Mouse (Mus musculus): ENCODE results near the gene Sirt1. TPM values are rescaled to one million over a fixed set of nuclear protein-coding genes. Genes with fewer than 3 reads are reported as not detected.

The Sirt1 gene
- polyA plus RNA-seq, 1 experiment from 2014 or later: 4.7 TPM

DNA sequence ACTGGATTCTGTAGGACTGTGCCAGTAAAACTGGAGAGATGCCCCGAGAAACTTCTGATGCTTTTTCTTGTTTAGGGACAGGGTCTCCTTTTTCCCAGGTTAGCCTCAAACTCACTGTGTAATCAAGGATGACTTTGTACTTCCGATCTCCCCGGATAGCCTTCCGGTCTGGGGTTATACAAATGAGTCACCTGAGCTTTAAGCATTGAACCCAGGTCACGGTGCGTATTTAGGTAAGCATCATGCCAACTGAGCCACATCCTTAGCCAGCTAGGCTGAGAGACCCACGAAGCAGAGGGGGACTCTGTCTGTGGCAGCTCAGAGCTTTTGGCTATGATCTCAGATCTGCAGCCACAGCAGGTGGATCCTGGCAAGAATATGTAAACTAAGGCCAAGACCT is 30.8 kb downstream of the Sirt1 start:
- Histone ChIP-seq H3K27ac (replicated peaks) (no peak overlapping the region), H3K4me2 (no peak overlapping the region), H3K27me3 (replicated peaks) (no peaks in the 10 kb centered on the region), H3K4me1 (no peaks in the 10 kb centered on the region), H3K36me3 (no peaks in the 10 kb centered on the region), H3K9ac (replicated peaks) (no peak overlapping the region), H3K9me3 (replicated peaks) (no peaks in the 10 kb centered on the region), H3K4me3 (replicated peaks) (no peak overlapping the region)
- no peak for ATAC-seq (ENCODE audit: low FRiP score)
- 89% methylated on average over 7 of the region's 7 CpGs for WGBS

DNA sequence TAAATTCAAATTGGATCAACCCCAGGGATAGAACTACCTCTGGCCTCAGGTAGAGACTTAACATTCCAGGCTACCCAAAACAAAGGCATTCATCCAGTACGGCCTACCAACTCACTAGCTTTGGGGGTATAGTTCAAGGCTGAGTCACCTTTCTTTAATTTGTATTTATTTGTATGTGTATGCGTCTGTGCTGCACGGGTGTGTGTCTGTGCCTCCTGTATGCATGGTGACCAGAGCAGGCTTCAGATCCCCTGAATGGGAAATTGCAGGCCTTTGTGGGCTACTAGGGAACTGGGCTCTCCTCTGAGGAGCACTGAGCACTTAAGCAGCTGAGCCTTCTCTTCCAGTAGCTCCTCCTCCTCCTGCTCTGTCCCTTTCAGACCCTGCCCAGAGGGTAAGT is 33.2 kb downstream of the Sirt1 start:
- Histone ChIP-seq H3K4me1 (no peaks in the 10 kb centered on the region), H3K27ac (replicated peaks) (no peak overlapping the region), H3K27me3 (replicated peaks) (no peaks in the 10 kb centered on the region), H3K9ac (replicated peaks) (no peak overlapping the region), H3K4me3 (replicated peaks) (no peak overlapping the region), H3K36me3 (no peaks in the 10 kb centered on the region), H3K9me3 (replicated peaks) (no peaks in the 10 kb centered on the region), H3K4me2 (no peak overlapping the region)
- 63% methylated on average over 3 of the region's 3 CpGs for WGBS
- no peak for ATAC-seq (ENCODE audit: low FRiP score)

DNA sequence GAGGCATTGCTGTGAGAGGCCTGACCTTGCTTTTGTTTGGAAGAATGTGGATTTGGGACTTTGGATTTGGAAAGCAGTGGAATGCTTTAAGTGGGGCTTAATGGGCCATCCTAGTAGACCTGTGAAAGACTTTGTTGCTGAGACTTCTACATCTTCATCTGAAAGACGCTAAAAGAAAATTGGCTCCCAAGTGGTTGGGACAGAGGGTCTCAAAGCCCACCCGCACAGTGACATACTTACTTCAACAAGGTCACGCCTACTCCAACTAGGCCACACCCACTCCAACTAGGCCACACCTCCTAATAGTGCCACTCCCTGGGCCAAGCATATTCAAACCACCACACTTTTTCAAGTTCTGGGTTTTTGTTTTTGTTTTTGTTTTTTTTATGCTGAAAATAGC is 36.8 kb downstream of the Sirt1 start:
- H3K4me2 ChIP-seq: no peak overlapping the region
- ATAC-seq (ENCODE audit: low FRiP score): no peak
- H3K27ac ChIP-seq (replicated peaks): no peak overlapping the region
- 91% methylated on average over 3 of the region's 3 CpGs for WGBS
- no peaks in the 10 kb centered on the region for H3K27me3 ChIP-seq (replicated peaks)
- no peak overlapping the region for H3K9ac ChIP-seq (replicated peaks)
- H3K4me1 ChIP-seq: no peaks in the 10 kb centered on the region
- H3K4me3 ChIP-seq (replicated peaks): no peak overlapping the region
- H3K36me3 ChIP-seq: no peaks in the 10 kb centered on the region
- no peaks in the 10 kb centered on the region for H3K9me3 ChIP-seq (replicated peaks)

DNA sequence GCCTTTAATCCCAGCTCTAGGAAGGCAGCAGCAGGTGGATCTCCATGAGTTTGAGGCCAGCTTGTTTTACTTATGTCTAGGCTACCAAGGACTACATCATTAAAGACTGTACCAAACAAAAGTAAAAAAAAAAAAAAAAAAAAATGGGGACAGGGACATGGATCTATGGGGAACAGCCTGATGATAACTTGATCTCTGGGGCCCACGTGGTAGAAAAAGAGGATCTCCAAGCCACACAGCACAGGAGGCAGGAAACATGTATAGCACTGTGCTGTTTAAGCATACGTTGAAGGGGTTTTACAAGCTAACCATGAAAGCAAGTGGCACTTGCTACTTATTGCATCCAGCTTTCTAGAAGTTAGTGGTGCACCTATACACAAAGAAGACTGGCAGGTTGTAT is 40.2 kb downstream of the Sirt1 start:
- Histone ChIP-seq H3K4me3 (replicated peaks) (no peak overlapping the region), H3K27ac (replicated peaks) (no peak overlapping the region), H3K36me3 (no peaks in the 10 kb centered on the region), H3K4me2 (no peak overlapping the region), H3K27me3 (replicated peaks) (no peaks in the 10 kb centered on the region), H3K4me1 (peaks cover 20% of the 10 kb centered on the region), H3K9me3 (replicated peaks) (no peaks in the 10 kb centered on the region), H3K9ac (replicated peaks) (no peak overlapping the region)
- no peak for ATAC-seq (ENCODE audit: low FRiP score)
- 79% methylated on average over 2 of the region's 2 CpGs for WGBS

DNA sequence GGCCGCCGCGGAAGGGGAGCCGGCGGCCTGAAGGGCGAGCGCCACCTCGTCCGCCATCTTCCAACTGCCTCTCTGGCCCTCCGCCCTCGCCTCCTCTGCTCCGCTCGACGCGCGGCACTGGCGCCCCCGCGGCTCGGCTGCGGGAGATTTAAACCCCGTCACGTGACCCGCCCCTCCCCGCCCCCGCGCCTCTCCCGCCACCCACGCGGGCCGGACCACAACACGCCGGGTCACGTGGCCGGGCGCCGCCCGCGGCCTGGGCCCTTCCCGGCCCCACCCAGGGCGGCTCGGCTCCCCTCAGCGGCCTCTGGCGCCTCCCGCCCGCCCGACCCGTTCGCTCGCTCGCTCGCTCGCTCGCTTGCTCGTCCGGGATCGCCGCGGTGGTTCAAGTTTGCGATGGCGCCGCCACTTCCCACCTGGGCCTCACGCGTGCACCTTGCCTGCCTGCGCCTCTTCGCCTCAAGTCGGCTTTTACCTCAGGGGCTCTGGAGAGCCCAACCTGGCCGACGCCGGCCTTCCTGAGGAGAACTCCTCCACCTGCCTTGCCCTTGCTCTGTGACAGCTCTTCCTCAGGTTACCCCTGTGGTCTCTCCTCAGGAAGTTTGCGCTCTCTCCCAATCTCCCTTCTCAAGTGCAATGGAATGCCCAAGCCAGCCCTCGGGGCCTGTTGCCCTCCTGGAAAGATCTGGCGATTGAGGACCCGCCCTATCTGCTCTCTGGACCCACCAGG is 42.4 kb downstream of the Sirt1 start:
- Histone ChIP-seq H3K36me3 (peaks cover 4% of the 10 kb centered on the region; the same call in 1 of the 2 replicates), H3K27me3 (replicated peaks) (no peaks in the 10 kb centered on the region), H3K9me3 (replicated peaks) (no peaks in the 10 kb centered on the region), H3K27ac (replicated peaks) (peak overlapping the region; percentile 90), H3K4me3 (replicated peaks) (peak overlapping the region; percentile 78), H3K9ac (replicated peaks) (peak overlapping the region; percentile 93), H3K4me1 (peaks cover 26% of the 10 kb centered on the region), H3K4me2 (peak overlapping the region; percentile 71)
- WGBS: under 1% methylated on average over 71 of the region's 74 CpGs
- ATAC-seq (ENCODE audit: low FRiP score): peak; percentile 97

DNA sequence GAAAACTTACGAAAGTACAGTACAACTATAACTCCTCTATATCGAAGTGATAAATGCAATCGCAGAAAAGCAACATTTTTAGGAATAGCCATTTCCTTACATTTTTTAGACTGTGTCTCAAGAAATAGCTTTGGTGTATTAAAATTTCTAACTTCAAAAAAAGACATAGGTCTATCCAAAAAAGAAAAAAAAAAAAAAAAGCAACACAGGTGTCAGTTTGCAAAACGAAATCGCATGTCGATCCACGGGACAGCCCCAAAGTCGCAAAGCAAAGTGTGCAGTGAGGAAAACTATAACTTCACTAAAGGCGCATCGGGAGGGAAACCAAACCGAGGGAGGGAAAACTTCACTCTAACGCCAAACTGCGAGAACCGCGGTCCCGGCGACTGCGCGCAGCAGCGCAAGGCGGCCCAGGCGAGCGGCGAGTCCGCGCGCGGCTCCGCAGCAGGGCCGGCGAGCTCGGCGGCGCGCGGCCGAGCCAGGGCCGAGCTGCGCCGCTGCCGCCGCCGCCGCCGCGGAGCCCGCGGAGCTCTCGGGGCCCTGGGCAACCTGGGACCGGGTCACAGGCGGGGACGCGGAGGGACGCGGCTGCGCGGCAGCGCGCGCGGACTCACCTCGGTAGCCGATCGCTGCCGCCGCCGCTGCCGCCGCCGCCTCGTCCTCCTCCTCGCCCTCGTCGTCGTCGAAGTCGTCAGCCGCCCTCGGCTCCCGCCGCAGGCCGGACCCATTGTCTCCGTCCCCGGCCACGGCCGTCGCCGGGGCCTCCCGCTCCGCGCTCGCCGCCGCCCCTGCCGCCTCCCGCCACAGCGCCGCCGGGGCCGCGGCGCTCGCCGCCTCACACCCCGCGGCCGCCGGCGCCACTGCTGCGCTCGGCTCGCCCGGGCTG is 43.3 kb downstream of the Sirt1 start:
- no peaks in the 10 kb centered on the region for H3K27me3 ChIP-seq (replicated peaks)
- peak overlapping the region; percentile 78 for H3K4me3 ChIP-seq (replicated peaks)
- WGBS: under 1% methylated on average over 76 of the region's 113 CpGs
- H3K27ac ChIP-seq (replicated peaks): peak overlapping the region; percentile 90
- peak overlapping the region; percentile 93 for H3K9ac ChIP-seq (replicated peaks)
- H3K4me2 ChIP-seq: peak overlapping the region; percentile 71
- H3K9me3 ChIP-seq (replicated peaks): no peaks in the 10 kb centered on the region
- ATAC-seq (ENCODE audit: low FRiP score): peak; percentile 83
- H3K4me1 ChIP-seq: peaks cover 26% of the 10 kb centered on the region
- peaks cover 10% of the 10 kb centered on the region for H3K36me3 ChIP-seq

DNA sequence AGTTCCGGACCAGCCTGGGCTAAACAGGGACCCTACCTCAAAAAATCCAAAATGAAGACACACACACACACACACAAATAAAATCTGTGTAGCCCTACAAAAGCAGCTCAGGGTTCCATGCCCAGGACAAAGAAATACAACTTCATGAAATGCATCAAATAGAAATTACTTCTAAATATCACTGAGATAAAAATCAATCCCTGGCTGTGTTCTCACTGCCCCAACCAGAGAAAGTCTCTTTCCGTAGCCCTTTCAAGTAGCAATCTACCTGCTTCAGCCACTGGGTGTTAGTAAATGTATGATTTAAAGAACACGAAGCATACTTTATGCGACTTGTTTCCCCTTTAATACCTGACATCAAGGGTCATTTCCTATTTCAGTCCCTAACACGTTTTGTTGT is 44.2 kb downstream of the Sirt1 start:
- Histone ChIP-seq H3K27ac (replicated peaks) (no peak overlapping the region), H3K9ac (replicated peaks) (peak overlapping the region; percentile 30; the same call in 1 of the 2 replicates)
- no peak for ATAC-seq (ENCODE audit: low FRiP score)

DNA sequence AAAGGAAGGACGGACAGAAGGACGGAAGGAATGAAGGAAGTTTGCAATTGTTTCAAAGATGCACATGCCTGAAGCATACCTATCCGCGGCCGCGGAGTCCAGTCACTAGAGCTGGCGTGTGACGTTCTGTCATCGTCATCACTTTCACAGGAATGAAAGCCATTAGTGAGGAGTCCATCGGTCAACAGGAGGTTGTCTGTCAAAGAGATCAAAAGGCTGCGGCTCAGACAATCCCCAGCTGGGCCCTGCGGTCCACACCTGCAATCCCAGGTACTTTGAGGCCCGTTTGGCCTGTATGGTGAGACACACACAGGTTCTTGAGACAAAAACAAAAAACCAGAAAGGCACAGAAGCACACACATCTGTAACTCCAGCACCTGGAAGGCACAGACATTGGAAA is 44.6 kb downstream of the Sirt1 start:
- ATAC-seq (ENCODE audit: low FRiP score): no peak
- no peak overlapping the region for H3K27ac ChIP-seq (replicated peaks)
- H3K4me3 ChIP-seq (replicated peaks): peak overlapping the region; percentile 78
- peak overlapping the region; percentile 71 for H3K4me2 ChIP-seq
- H3K9me3 ChIP-seq (replicated peaks): no peaks in the 10 kb centered on the region
- WGBS: 57% methylated on average over 13 of the region's 13 CpGs
- H3K9ac ChIP-seq (replicated peaks): 0 out of 2 replicates have a peak overlapping the region, but pooled peaks have one; percentile 30
- H3K4me1 ChIP-seq: peaks cover 26% of the 10 kb centered on the region
- H3K36me3 ChIP-seq: peaks cover 10% of the 10 kb centered on the region
- no peaks in the 10 kb centered on the region for H3K27me3 ChIP-seq (replicated peaks)

More for the DNA sequence above, 44.2 kb downstream of the Sirt1 start:
- peaks cover 10% of the 10 kb centered on the region for H3K36me3 ChIP-seq
- H3K4me1 ChIP-seq: peaks cover 26% of the 10 kb centered on the region
- no peaks in the 10 kb centered on the region for H3K27me3 ChIP-seq (replicated peaks)
- peak overlapping the region; percentile 78 for H3K4me3 ChIP-seq (replicated peaks)
- no peaks in the 10 kb centered on the region for H3K9me3 ChIP-seq (replicated peaks)
- WGBS: 32% methylated on average over 5 of the region's 5 CpGs
- H3K4me2 ChIP-seq: peak overlapping the region; percentile 71

DNA sequence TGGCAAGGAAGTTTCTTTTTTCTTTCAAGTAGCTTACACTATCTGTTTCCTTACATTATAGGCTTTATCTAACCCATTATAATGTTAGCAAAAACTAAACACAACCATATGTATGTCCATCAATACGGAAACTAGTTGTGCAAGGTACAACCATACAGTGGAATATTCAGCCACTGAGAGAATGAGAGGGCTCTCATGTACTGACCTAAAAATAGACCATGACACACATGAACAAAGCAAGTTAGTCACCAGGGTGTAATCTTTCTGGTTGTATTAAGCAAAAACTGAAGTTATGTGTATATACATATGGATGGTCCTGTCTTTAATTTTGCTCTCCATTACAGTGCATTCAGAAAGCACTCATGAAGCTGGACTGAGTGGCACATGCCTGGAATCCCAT is 54.4 kb downstream of the Sirt1 start:
- WGBS: 96% methylated on average over 1 of the region's 1 CpGs
- H3K4me1 ChIP-seq: no peaks in the 10 kb centered on the region
- no peak overlapping the region for H3K4me3 ChIP-seq (replicated peaks)
- no peak for ATAC-seq (ENCODE audit: low FRiP score)
- no peaks in the 10 kb centered on the region for H3K27me3 ChIP-seq (replicated peaks)
- H3K9ac ChIP-seq (replicated peaks): no peak overlapping the region
- no peak overlapping the region for H3K27ac ChIP-seq (replicated peaks)
- no peak overlapping the region for H3K4me2 ChIP-seq
- H3K9me3 ChIP-seq (replicated peaks): no peaks in the 10 kb centered on the region
- H3K36me3 ChIP-seq: peaks cover 62% of the 10 kb centered on the region

DNA sequence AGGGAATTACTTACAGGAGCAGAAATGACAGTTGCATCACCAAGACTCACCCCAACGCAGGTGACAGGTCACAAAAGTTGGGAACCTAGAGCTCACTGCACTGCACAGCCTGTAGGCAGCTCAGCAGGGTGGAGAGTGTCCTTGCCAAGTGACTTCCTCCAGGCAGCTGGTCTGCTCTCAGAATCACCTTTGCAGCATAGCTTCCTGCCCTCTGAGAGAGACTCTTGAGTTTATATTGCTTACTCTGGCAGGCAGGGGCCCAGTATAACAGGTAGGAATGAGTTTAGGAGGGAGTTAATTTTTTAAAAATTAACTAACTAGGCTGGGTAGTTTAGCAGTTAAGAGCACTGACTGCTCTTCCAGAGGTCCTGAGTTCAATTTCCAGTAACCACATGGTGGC is 67.8 kb downstream of the Sirt1 start:
- Histone ChIP-seq H3K9me3 (replicated peaks) (no peaks in the 10 kb centered on the region), H3K27me3 (replicated peaks) (no peaks in the 10 kb centered on the region), H3K4me1 (no peaks in the 10 kb centered on the region), H3K27ac (replicated peaks) (no peak overlapping the region), H3K36me3 (peaks cover 57% of the 10 kb centered on the region), H3K4me2 (no peak overlapping the region), H3K9ac (replicated peaks) (no peak overlapping the region), H3K4me3 (replicated peaks) (no peak overlapping the region)
- no peak for ATAC-seq (ENCODE audit: low FRiP score)
- WGBS: 81% methylated on average over 1 of the region's 1 CpGs

DNA sequence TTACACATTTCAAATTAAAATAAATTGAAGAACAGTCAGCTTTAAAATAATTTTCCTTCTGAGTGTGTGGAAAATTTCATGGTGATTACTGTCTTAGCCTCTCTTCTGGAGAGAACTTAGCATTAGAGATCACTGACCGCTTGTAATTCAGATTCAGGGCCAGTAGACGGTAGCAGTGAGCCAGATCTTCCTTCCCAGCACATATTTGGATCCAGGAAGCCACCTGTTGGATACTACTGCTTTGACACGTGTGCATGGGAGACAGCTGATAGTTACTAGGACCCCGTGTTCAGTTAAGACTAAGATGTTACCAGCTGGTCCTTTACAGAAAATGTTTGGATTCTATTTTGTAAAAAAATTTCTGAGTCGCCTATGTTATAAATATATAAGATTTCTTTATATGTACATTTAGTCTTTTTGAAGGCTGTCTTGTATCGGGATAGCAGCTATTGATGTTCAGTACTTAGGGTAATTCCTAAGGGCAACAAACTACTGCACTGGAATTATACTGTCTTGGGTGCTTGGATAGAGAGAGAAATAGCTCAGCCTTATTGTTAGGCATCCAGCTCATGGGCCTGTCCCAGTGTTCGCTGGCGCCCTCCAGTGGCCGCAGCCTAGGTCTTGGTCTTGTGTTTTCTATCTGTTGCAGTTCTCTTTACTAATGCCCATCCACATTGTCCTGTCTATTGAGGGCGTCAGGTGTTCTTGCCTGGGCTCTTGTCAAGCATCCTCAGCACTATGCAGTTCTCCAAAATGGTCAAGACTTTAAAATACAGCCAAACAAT is 72.7 kb downstream of the Sirt1 start:
- H3K36me3 ChIP-seq: peaks cover 57% of the 10 kb centered on the region
- WGBS: 46% methylated on average over 10 of the region's 10 CpGs
- H3K4me1 ChIP-seq: no peaks in the 10 kb centered on the region
- no peak overlapping the region for H3K27ac ChIP-seq (replicated peaks)
- no peak overlapping the region for H3K9ac ChIP-seq (replicated peaks)
- H3K4me2 ChIP-seq: no peak overlapping the region
- no peaks in the 10 kb centered on the region for H3K27me3 ChIP-seq (replicated peaks)
- H3K9me3 ChIP-seq (replicated peaks): no peaks in the 10 kb centered on the region
- H3K4me3 ChIP-seq (replicated peaks): no peak overlapping the region
- no peak for ATAC-seq (ENCODE audit: low FRiP score)

Measured in neural tube, embryonic 15.5 days (tissue).